Mouse (Mus musculus): ENCODE data around the gene Ubl4b. TPM values are rescaled to one million over a fixed set of nuclear protein-coding genes. Genes with fewer than 3 reads are reported as not detected.

Ubl4b gene
- polyA plus RNA-seq, 1 experiment from 2014 or later: not detected

DNA sequence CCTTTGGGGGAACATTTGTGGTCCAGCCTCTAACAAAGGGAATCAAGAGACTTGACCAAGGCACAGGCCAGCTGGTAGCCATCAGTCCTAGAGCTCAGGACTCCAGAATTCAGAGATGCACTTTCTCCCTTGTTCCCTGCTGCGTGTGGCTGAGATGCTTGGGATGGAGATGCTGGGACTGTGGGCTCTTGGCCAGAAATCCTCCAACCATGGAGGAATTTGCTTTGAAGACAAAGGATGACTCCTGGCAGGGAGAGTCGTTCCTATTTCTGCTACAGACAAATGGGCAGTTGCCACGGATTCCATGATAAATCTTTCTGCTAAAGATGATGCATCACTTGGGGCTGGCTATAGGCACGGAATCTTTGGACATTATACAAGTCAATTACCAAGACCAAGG, 21.3 kb downstream of the Ubl4b start:
- H3K27ac ChIP-seq: no peak overlapping the region
- peaks cover 18% of the 10 kb centered on the region for H3K4me1 ChIP-seq (replicated peaks)
- H3K36me3 ChIP-seq: no peaks in the 10 kb centered on the region
- no peak for DNase-seq (ENCODE audit: low spot score)
- 82% methylated on average over 4 of the region's 4 CpGs for WGBS
- H3K27me3 ChIP-seq (ENCODE audit: insufficient read depth, poor library complexity, severe bottlenecking): peaks cover 31% of the 10 kb centered on the region
- H3K9me3 ChIP-seq: no peaks in the 10 kb centered on the region
- H3K4me3 ChIP-seq: no peak overlapping the region

DNA sequence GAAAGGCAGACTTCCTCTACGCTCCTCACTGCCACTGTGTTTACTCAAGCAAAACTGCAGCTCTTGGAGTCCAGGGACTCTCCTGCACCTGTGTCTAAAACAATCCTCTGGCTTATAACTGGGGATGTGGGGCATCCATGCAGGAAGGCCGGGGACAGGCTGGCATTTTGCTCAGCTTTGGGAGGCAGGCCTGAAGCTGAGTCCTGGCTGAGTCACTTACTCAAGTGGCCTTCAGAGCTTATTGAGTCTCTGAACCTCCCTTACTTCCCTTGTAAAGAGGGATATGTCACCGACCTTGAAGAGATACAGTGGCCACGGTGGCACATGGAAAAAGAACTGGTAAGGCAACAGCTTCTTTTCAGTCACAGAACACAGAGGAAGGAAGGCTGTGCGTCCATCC, 24.3 kb downstream of the Ubl4b start:
- Histone ChIP-seq H3K27ac (no peak overlapping the region), H3K4me1 (replicated peaks) (peaks cover 10% of the 10 kb centered on the region), H3K27me3 (ENCODE audit: insufficient read depth, poor library complexity, severe bottlenecking) (peaks cover 2% of the 10 kb centered on the region), H3K36me3 (no peaks in the 10 kb centered on the region), H3K4me3 (no peak overlapping the region), H3K9me3 (no peaks in the 10 kb centered on the region)
- WGBS: 82% methylated on average over 5 of the region's 5 CpGs
- DNase-seq (ENCODE audit: low spot score): no peak

DNA sequence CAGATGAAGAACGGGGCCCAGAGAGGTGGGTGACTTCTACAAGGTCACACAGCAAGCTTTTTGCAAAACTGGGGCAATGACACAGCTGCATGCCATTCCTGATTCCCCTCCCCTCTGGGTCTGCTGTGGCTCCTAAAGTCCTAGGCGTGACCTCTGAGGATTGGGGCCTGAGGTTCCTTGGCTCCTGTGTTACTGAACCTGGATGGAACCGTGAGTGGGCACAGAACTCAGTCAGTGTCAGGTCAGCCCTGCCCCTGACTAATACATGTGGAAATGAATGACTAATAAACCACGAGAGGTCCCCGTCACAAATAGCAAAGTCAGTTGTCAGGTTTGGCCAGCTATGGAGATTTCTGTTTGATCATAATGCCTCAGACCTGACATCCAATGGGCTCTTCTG, 25.7 kb downstream of the Ubl4b start:
- H3K27ac ChIP-seq: no peak overlapping the region
- WGBS: 76% methylated on average over 5 of the region's 5 CpGs
- H3K4me1 ChIP-seq (replicated peaks): peaks cover 15% of the 10 kb centered on the region
- no peak overlapping the region for H3K4me3 ChIP-seq
- H3K36me3 ChIP-seq: no peaks in the 10 kb centered on the region
- no peak for DNase-seq (ENCODE audit: low spot score)
- H3K27me3 ChIP-seq (ENCODE audit: insufficient read depth, poor library complexity, severe bottlenecking): no peaks in the 10 kb centered on the region; the same call in none of the 2 replicates
- H3K9me3 ChIP-seq: no peaks in the 10 kb centered on the region

DNA sequence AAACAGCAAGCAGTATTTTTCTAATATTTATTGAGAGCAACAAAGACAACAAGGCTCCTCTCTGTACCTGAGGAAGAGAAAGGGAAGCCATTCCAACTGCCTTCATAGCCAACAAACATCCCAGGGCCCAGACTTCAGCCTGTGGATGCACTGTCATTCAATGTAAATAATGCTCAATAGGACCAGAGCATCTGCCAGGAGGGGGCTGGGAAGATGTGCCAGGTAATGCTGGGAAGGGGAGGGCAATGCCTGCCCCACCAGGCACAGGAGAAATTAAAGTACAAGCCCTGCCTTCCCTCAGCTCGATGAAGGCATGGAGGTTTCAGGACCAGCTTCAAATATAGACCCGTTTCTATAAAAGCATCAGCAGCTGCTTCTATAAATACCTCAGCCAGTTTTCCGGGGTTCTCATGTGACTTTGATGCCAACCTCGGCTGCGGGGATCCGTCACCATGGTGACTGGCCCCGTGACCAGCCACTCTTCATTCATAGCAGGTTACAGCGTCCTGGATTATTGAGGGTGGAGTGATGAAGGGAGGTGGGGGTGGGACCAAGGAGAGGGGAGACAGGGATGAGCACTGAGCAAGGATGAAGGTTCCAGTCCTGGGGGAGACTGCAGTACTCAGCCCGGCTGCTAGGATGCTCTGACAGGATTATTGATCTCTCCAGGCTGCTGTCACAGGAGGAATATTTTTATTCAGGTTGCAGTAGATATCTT, 26.3 kb downstream of the Ubl4b start:
- H3K4me3 ChIP-seq: no peak overlapping the region

DNA sequence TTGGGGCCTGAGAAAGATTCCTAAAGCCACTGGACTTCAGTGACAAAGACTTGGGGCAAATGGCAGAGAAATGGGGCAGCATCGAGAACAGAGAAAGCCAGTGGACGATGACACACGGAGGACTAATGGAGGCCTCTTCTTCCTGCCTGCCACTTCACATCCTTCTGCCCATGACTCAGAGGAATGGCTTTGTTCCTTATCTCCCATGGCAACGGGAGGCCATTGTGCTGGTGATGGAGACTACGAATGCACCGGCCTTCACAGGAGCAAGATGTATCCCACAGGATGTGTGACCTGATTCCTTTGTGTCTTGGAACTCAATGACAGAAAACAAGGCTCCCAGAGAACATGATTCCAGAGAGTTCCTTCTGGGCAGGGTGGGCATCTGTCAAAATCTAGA, 30.3 kb downstream of the Ubl4b start:
- H3K4me3 ChIP-seq: no peak overlapping the region
- 48% methylated on average over 6 of the region's 6 CpGs for WGBS
- no peaks in the 10 kb centered on the region for H3K36me3 ChIP-seq
- peaks cover 15% of the 10 kb centered on the region for H3K4me1 ChIP-seq (replicated peaks)
- H3K27me3 ChIP-seq (ENCODE audit: insufficient read depth, poor library complexity, severe bottlenecking): peaks cover 24% of the 10 kb centered on the region
- DNase-seq (ENCODE audit: low spot score): no peak
- no peak overlapping the region for H3K27ac ChIP-seq
- no peaks in the 10 kb centered on the region for H3K9me3 ChIP-seq

More for the DNA sequence above, 26.3 kb downstream of the Ubl4b start:
- Histone ChIP-seq H3K27ac (no peak overlapping the region), H3K27me3 (ENCODE audit: insufficient read depth, poor library complexity, severe bottlenecking) (no peaks in the 10 kb centered on the region; the same call in none of the 2 replicates), H3K4me1 (replicated peaks) (peaks cover 15% of the 10 kb centered on the region), H3K9me3 (no peaks in the 10 kb centered on the region), H3K36me3 (no peaks in the 10 kb centered on the region)
- 43% methylated on average over 9 of the region's 9 CpGs for WGBS
- DNase-seq (ENCODE audit: low spot score): no peak

DNA sequence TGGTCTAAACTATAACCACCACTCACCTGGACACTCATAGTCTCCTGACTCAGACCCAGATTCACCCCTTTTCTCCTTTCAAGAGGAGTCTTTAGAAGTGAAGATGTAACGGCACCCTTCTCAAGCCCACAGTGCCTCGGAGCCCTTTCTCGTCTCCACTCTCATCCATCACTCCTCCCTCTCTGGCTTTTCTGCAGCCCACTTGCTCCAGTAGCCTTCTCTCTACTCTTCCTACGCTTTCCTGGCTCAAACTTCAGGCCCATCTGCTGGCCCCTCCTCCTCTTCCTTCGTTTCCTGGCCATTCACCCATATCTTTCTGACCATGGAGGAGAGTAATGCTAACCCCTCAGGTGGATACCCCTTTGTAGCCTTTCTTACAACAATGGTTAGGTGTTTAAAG, 33.9 kb downstream of the Ubl4b start:
- H3K4me3 ChIP-seq: no peak overlapping the region
- DNase-seq (ENCODE audit: low spot score): no peak
- peaks cover 60% of the 10 kb centered on the region for H3K27me3 ChIP-seq (ENCODE audit: insufficient read depth, poor library complexity, severe bottlenecking)
- no peaks in the 10 kb centered on the region for H3K36me3 ChIP-seq
- peaks cover 23% of the 10 kb centered on the region for H3K4me1 ChIP-seq (replicated peaks)
- 81% methylated on average over 5 of the region's 5 CpGs for WGBS
- no peak overlapping the region for H3K27ac ChIP-seq
- H3K9me3 ChIP-seq: no peaks in the 10 kb centered on the region

DNA sequence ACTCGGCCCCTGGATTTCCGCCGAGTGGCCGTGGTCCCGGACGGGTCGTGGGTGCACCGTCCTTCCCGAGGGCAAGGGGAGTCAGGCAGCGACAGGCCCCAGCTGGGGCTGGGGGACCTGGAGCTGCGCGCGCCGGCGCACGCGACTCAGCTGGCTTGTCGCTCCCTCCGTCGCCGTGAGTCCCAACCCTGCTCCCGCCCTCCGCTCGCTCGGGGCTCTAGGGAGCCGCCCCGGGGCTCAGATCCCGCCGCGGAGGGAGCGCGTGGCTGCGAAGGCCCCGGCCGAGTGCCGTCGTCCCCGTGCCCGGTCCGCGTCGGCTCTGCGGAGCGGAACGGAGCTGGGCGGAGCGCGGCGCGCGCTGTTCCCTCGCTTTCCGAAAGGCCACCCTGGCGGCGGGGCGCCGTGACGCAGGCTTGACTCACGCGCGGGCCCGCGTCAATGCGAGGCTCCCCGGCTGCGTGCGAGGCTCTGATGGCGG, 37.2 kb downstream of the Ubl4b start, which contains the start of gene Slc6a17:
Gene Slc6a17 (minus strand): TSS at position 388 of the 478 bp plus-strand sequence.
- Histone ChIP-seq H3K4me3 (peak within 1 kb of the TSS; percentile 60), H3K9me3 (no peaks in the 10 kb centered on the region), H3K36me3 (no peaks in the 10 kb centered on the region), H3K4me1 (replicated peaks) (peaks cover 25% of the 10 kb centered on the region), H3K27me3 (ENCODE audit: insufficient read depth, poor library complexity, severe bottlenecking) (peaks cover 88% of the 10 kb centered on the region), H3K27ac (peak within 1 kb of the TSS; percentile 83)
- under 1% methylated on average over 68 of the region's 68 CpGs for WGBS
- DNase-seq (ENCODE audit: low spot score): peak; percentile 74

DNA sequence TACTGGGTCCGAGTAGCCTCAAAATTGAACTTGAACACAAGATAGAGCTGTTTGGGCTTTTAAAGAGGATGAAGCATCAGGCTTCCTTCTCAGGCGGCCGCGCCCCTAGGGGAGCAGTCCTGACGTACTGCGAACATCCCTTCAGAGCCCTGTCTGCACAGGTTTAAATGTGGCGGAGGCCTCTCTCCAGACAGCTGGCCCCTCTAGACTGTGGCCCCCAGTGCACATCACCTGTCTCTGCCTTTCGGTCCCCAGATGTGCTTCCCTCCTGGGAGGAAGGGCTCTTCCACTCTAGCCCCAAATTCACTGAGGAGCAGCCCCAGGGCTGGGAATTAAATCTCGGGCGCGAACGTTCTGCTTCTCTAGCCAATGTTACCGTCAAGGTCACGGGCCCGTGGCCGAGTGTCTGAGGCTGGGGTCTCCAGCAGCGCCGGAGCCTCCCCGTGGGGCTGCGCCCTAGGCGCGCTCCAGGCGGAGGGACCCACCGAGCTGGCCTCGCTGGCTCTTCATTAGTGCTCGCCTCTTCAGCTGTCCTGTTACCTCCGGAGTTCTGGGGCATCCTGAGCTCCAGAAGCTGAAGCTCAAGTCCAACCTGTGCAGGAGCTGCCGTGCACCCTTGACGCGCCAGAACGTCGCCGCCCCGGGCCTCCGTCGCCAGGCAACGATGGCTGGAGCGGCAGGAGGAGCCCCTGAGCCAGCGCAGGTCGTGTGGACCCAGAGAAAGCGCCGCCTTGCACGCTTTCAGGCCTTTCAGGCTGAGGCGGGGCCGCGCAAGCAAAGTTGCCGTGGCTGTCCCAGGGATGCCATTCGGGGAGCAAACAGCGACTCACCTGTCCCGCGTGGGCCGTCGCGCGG, 37.9 kb downstream of the Ubl4b start:
- 4% methylated on average over 55 of the region's 55 CpGs for WGBS
- Histone ChIP-seq H3K4me3 (peak overlapping the region; percentile 60), H3K4me1 (replicated peaks) (peaks cover 25% of the 10 kb centered on the region), H3K36me3 (no peaks in the 10 kb centered on the region), H3K27me3 (ENCODE audit: insufficient read depth, poor library complexity, severe bottlenecking) (peaks cover 94% of the 10 kb centered on the region), H3K27ac (peak overlapping the region; percentile 83), H3K9me3 (no peaks in the 10 kb centered on the region)
- peak; percentile 76 for DNase-seq (ENCODE audit: low spot score)

DNA sequence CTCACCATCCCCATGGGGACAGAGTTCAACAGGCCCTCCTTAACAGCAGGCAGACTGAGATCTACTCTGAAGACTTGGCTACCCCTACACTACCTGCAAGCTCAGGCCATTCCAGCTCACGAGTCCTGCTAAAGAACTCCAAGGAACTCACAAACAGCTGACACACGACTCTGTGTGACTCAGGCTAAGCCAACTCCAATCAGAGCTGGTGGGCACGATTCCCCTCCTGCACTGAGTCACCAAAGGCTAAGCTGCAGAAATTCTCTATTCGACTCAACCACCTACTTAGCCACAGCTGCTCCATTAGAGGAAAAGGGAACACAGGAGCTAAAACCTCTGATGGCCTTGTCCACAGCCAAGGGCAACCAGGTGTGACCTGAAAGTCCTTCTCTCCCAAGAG, 38.9 kb downstream of the Ubl4b start:
- DNase-seq (ENCODE audit: low spot score): no peak
- peaks cover 25% of the 10 kb centered on the region for H3K4me1 ChIP-seq (replicated peaks)
- WGBS: 82% methylated on average over 4 of the region's 4 CpGs
- no peaks in the 10 kb centered on the region for H3K36me3 ChIP-seq
- no peaks in the 10 kb centered on the region for H3K9me3 ChIP-seq
- no peak overlapping the region for H3K4me3 ChIP-seq
- H3K27ac ChIP-seq: no peak overlapping the region
- H3K27me3 ChIP-seq (ENCODE audit: insufficient read depth, poor library complexity, severe bottlenecking): peaks cover 88% of the 10 kb centered on the region

DNA sequence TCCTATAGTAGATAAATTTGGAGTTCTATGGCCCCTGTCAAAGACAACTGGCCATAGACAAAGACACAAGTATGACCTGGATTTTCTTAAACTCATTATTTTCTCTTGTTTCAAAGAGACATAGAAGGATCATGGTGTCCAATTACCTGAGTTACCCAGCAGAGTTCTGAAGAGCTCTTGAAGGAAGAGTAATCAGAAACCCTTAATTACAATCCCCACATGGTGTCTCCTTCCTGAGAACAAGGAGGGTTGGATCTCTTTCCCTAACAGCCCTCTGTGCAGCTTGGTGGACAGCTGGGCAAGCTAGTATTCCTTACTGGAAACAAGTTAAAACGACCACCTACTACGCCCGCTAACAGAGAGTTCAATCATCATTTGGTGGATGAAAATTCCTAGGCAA, 43.5 kb downstream of the Ubl4b start:
- no peak overlapping the region for H3K4me3 ChIP-seq
- H3K9me3 ChIP-seq: no peaks in the 10 kb centered on the region
- no peak for DNase-seq (ENCODE audit: low spot score)
- no peaks in the 10 kb centered on the region for H3K36me3 ChIP-seq
- no peak overlapping the region for H3K27ac ChIP-seq
- 73% methylated on average over 3 of the region's 3 CpGs for WGBS
- peaks cover 51% of the 10 kb centered on the region for H3K27me3 ChIP-seq (ENCODE audit: insufficient read depth, poor library complexity, severe bottlenecking)
- H3K4me1 ChIP-seq (replicated peaks): peaks cover 13% of the 10 kb centered on the region

DNA sequence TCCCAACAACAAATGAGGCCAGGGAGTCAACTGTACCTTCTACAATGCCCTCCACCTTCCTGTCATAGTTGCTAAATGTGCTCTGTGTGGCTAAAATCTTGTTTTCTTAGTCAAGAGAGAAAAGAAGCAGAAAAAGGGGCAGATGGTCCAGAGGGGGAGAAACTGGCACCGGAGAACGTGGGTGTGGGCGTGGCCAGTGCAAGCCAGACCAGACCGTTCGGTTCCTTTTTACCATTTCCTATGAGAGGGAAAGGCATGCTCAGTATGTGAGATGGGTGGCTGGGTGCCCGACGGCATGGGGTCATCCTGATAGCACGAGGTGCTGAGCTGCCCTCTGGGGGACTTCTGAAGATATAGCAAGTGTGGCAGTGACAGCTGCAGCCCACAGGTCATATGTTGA, 46.2 kb downstream of the Ubl4b start:
- H3K27me3 ChIP-seq (ENCODE audit: insufficient read depth, poor library complexity, severe bottlenecking): peaks cover 36% of the 10 kb centered on the region
- H3K27ac ChIP-seq: no peak overlapping the region
- no peaks in the 10 kb centered on the region for H3K9me3 ChIP-seq
- H3K36me3 ChIP-seq: no peaks in the 10 kb centered on the region
- peaks cover 21% of the 10 kb centered on the region for H3K4me1 ChIP-seq (replicated peaks)
- DNase-seq (ENCODE audit: low spot score): no peak
- H3K4me3 ChIP-seq: no peak overlapping the region
- 76% methylated on average over 8 of the region's 8 CpGs for WGBS

DNA sequence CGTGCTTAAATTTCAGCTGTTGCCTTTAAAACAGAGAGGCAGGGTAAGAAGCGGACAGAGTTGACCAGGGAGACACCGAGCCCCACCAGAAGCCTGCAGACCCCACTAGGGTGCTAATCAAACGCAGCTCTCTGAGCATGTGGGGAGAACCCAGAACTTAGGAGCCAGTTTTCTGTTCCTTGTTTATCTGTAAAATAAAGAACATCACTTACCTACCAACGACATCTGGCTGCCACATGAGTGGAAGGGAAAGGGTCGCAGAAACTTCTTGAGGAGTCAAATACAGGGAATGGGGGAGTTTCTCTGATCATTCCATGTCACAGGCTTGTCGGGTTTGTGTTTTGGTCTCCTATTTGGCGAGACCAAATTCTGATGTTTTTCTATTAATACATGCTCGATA, 46.9 kb downstream of the Ubl4b start:
- H3K4me3 ChIP-seq: no peak overlapping the region
- no peaks in the 10 kb centered on the region for H3K9me3 ChIP-seq
- peaks cover 28% of the 10 kb centered on the region for H3K27me3 ChIP-seq (ENCODE audit: insufficient read depth, poor library complexity, severe bottlenecking)
- peaks cover 21% of the 10 kb centered on the region for H3K4me1 ChIP-seq (replicated peaks)
- no peak for DNase-seq (ENCODE audit: low spot score)
- H3K36me3 ChIP-seq: no peaks in the 10 kb centered on the region
- no peak overlapping the region for H3K27ac ChIP-seq
- WGBS: 75% methylated on average over 9 of the region's 9 CpGs

DNA sequence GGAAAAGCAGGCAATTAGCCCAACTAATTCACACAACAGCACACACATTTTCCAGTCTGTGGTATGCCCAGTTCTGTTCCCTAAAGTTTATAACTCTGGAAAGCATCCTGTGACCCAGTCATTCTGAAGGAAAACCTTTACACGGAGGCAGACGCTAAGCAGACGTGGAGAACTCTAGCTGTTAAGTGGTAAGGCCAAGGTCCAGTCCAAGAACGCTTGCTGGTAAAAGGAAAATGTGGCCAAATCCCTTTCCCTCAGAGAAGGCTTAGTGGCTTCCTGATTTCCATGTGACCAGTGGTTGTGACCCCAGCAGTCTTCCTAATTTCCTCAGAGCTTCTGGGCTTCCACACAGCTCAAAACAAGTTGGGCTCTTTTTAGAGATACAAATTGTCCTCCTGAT, 48.3 kb downstream of the Ubl4b start:
- Histone ChIP-seq H3K4me3 (no peak overlapping the region), H3K36me3 (no peaks in the 10 kb centered on the region), H3K27ac (0 out of 2 replicates have a peak overlapping the region, but pooled peaks have one; percentile 30), H3K9me3 (no peaks in the 10 kb centered on the region), H3K27me3 (ENCODE audit: insufficient read depth, poor library complexity, severe bottlenecking) (peaks cover 20% of the 10 kb centered on the region), H3K4me1 (replicated peaks) (peaks cover 21% of the 10 kb centered on the region)
- 76% methylated on average over 4 of the region's 4 CpGs for WGBS
- no peak for DNase-seq (ENCODE audit: low spot score)

Data from hindbrain, embryonic 10.5 days (tissue).